Mouse (Mus musculus) CH12.LX (cell line): Measurements from ENCODE around the gene Syt1. TPM values are rescaled to one million over a fixed set of nuclear protein-coding genes. Genes with fewer than 3 reads are reported as not detected.

Source experiments
- DNase-seq: peaks from one replicate; pipeline ENCODE4 v3.0.0-alpha.2; 2013; ENCODE audit errors: extremely low read depth
- H3K27ac ChIP-seq: 2 replicates; pipeline ENCODE4 v1.5.1; 2012; ENCODE audit warnings: low read depth, mild to moderate bottlenecking, control low read depth, moderate library complexity; ENCODE audit not compliant: insufficient read depth
- H3K27me3 ChIP-seq: replicated peaks from 2 replicates; pipeline ENCODE3; 2012; ENCODE audit warnings: inconsistent platforms
- H3K36me3 ChIP-seq, 2 experiments: replicated peaks in 1 of 2; 2 replicates each; pipeline versions ENCODE3 to v1.6.1; 2012; ENCODE audit warnings: inconsistent platforms in 1 of 2, low read length in 1 of 2, mild to moderate bottlenecking in 1 of 2, mixed read lengths in 1 of 2, moderate library complexity in 1 of 2; ENCODE audit not compliant: control insufficient read depth in 1 of 2, insufficient read depth in 1 of 2
- H3K4me1 ChIP-seq, 2 experiments: 2 replicates each; pipeline ENCODE4 v1.6.1; 2012; ENCODE audit warnings: inconsistent platforms in 1 of 2, moderate library complexity in 1 of 2; ENCODE audit not compliant: insufficient read depth in 2 of 2, control insufficient read depth in 1 of 2
- H3K4me2 ChIP-seq: 2 replicates; pipeline ENCODE4 v1.6.1; 2012; ENCODE audit warnings: low read depth, mild to moderate bottlenecking, control low read depth; ENCODE audit not compliant: poor library complexity, insufficient read depth, severe bottlenecking
- H3K4me3 ChIP-seq, 3 experiments: fragments of 150-350 bp in 1 of 3; sonication (generic) in 1 of 3; replicated peaks in 1 of 3; 2 replicates each; pipeline versions ENCODE3 to v1.5.1; 2011 to 2012; ENCODE audit warnings: low read depth in 2 of 3, low read length in 2 of 3, mild to moderate bottlenecking in 2 of 3, moderate library complexity in 2 of 3, control low read depth in 1 of 3, improper control_type of control experiment in 1 of 3, inconsistent platforms in 1 of 3, mixed read lengths in 1 of 3; ENCODE audit not compliant: poor library complexity in 1 of 3
- H3K79me2 ChIP-seq: replicated peaks from 2 replicates; pipeline ENCODE4 v1.6.1; 2012; ENCODE audit warnings: mild to moderate bottlenecking, moderate library complexity; ENCODE audit not compliant: control insufficient read depth, poor library complexity, insufficient read depth, severe bottlenecking; ENCODE audit errors: extremely low read depth
- H3K9ac ChIP-seq: 2 replicates; pipeline ENCODE4 v1.6.1; 2012; ENCODE audit warnings: low read depth, mild to moderate bottlenecking, control low read depth, moderate library complexity; ENCODE audit not compliant: insufficient read depth
- H3K9me3 ChIP-seq: replicated peaks from 2 replicates; pipeline ENCODE3; 2012; ENCODE audit warnings: low read length, inconsistent platforms, mixed read lengths
- BHLHE40 ChIP-seq: IDR thresholded peaks from 2 replicates; pipeline ENCODE4 v1.6.1; 2011; ENCODE audit warnings: mild to moderate bottlenecking, low read depth, low read length, improper control_type of control experiment
- CHD1 ChIP-seq: IDR thresholded peaks from 2 replicates; pipeline ENCODE4 v1.6.1; 2012; ENCODE audit warnings: low read depth, low read length, improper control_type of control experiment, inconsistent platforms
- CTCF ChIP-seq, 2 experiments: IDR thresholded peaks in 1 of 2; conservative IDR thresholded peaks in 1 of 2; 2 replicates each; pipeline ENCODE4 v1.5.1; 2011 to 2012; ENCODE audit warnings: low read depth in 2 of 2, low read length in 2 of 2, improper control_type of control experiment in 1 of 2, inconsistent platforms in 1 of 2, mild to moderate bottlenecking in 1 of 2, moderate library complexity in 1 of 2
- ETS1 ChIP-seq: conservative IDR thresholded peaks from 2 replicates; pipeline ENCODE4 v1.6.1; 2012; ENCODE audit warnings: low read depth, mild to moderate bottlenecking, inconsistent platforms, low read length, improper control_type of control experiment, moderate library complexity
- GABPA ChIP-seq: IDR thresholded peaks from 2 replicates; pipeline ENCODE4 v1.6.1; 2012; ENCODE audit warnings: low read depth, low read length, improper control_type of control experiment, inconsistent platforms; ENCODE audit not compliant: insufficient replicate concordance
- HCFC1 ChIP-seq: IDR thresholded peaks from 2 replicates; pipeline ENCODE4 v1.6.1; 2012; ENCODE audit warnings: low read depth, mild to moderate bottlenecking, inconsistent platforms, low read length, improper control_type of control experiment
- IRF4 ChIP-seq: IDR thresholded peaks from 2 replicates; pipeline ENCODE4 v1.6.1; 2014; ENCODE audit warnings: low read depth, mild to moderate bottlenecking, inconsistent platforms, low read length, improper control_type of control experiment
- JUN ChIP-seq: IDR thresholded peaks from 2 replicates; pipeline ENCODE4 v1.6.1; 2011; ENCODE audit warnings: low read depth, mild to moderate bottlenecking, low read length, improper control_type of control experiment, moderate library complexity; ENCODE audit not compliant: insufficient read depth
- JUND ChIP-seq: conservative IDR thresholded peaks from 2 replicates; pipeline ENCODE4 v1.6.1; 2011; ENCODE audit warnings: low read depth, low read length, improper control_type of control experiment
- KAT2A ChIP-seq: IDR thresholded peaks from 2 replicates; pipeline ENCODE4 v1.6.1; 2012; ENCODE audit warnings: low read length, improper control_type of control experiment, inconsistent platforms; ENCODE audit not compliant: insufficient replicate concordance
- MAFK ChIP-seq: IDR thresholded peaks from 2 replicates; pipeline ENCODE4 v1.6.1; 2011; ENCODE audit warnings: low read length, improper control_type of control experiment; ENCODE audit not compliant: insufficient replicate concordance
- MAX ChIP-seq: IDR thresholded peaks from 2 replicates; pipeline ENCODE4 v1.6.1; 2011; ENCODE audit warnings: low read length, improper control_type of control experiment
- MAZ ChIP-seq: IDR thresholded peaks from 2 replicates; pipeline ENCODE4 v1.6.1; 2012; ENCODE audit warnings: low read depth, mild to moderate bottlenecking, inconsistent platforms, low read length, improper control_type of control experiment, moderate library complexity
- MEF2A ChIP-seq: IDR thresholded peaks from 2 replicates; pipeline ENCODE4 v1.6.1; 2014; ENCODE audit warnings: low read depth, mild to moderate bottlenecking, inconsistent platforms, low read length, improper control_type of control experiment, borderline replicate concordance
- MYC ChIP-seq: IDR thresholded peaks from 2 replicates; pipeline ENCODE4 v1.6.1; 2011; ENCODE audit warnings: low read depth, mild to moderate bottlenecking, improper control_type of control experiment, low read length
- POLR2A ChIP-seq: IDR thresholded peaks from 2 replicates; pipeline ENCODE4 v1.6.1; 2011; ENCODE audit warnings: low read depth, mild to moderate bottlenecking, improper control_type of control experiment, low read length
- RCOR1 ChIP-seq: conservative IDR thresholded peaks from 2 replicates; pipeline ENCODE4 v1.6.1; 2012; ENCODE audit warnings: low read depth, mild to moderate bottlenecking, inconsistent platforms, low read length, improper control_type of control experiment
- SIN3A ChIP-seq: IDR thresholded peaks from 2 replicates; pipeline ENCODE4 v1.6.1; 2012; ENCODE audit warnings: low read length, improper control_type of control experiment, inconsistent platforms
- SMC3 ChIP-seq: IDR thresholded peaks from 2 replicates; pipeline ENCODE4 v1.6.1; 2011; ENCODE audit warnings: low read depth, low read length, improper control_type of control experiment
- TBP ChIP-seq: conservative IDR thresholded peaks from 2 replicates; pipeline ENCODE4 v1.6.1; 2011; ENCODE audit warnings: low read depth, low read length, improper control_type of control experiment
- UBTF ChIP-seq: IDR thresholded peaks from 2 replicates; pipeline ENCODE4 v1.6.1; 2012; ENCODE audit warnings: low read depth, mild to moderate bottlenecking, inconsistent platforms, low read length, improper control_type of control experiment, moderate library complexity
- ZC3H11A ChIP-seq: IDR thresholded peaks from 2 replicates; pipeline ENCODE4 v1.6.1; 2012; ENCODE audit warnings: low read depth, mild to moderate bottlenecking, inconsistent platforms, low read length, improper control_type of control experiment
- ZKSCAN1 ChIP-seq: IDR thresholded peaks from 2 replicates; pipeline ENCODE4 v1.6.1; 2012; ENCODE audit warnings: low read depth, inconsistent platforms, low read length, improper control_type of control experiment, borderline replicate concordance
- ZNF384 ChIP-seq: IDR thresholded peaks from 2 replicates; pipeline ENCODE4 v1.6.1; 2012; ENCODE audit warnings: low read depth, low read length, improper control_type of control experiment, inconsistent platforms
- dilution Hi-C: fragments of 300-500 bp; cut with MboI; formaldehyde crosslinking; loops from 2 replicates; pipeline ENCODE4 v1.14.3; 2020; ENCODE audit warnings: low sequenced_read_pairs; ENCODE audit not compliant: extremely low pct_unique_long_range_greater_than_20kb, extremely low pct_ligation_motif_present
- in situ Hi-C: fragments of 300-500 bp; cut with MboI; formaldehyde crosslinking; loops from 3 replicates; pipeline ENCODE4 v1.14.3; 2019; ENCODE audit warnings: low sequenced_read_pairs, low pct_ligation_motif_present, low pct_unique_long_range_greater_than_20kb, mixed read lengths
- polyA plus RNA-seq: library from polyadenylated mRNA; unstranded; fragments of >175 nt; gene quantifications from 2 replicates; pipeline ENCODE4 v1.2.1, GENCODE M21; 2012; ENCODE audit warnings: low read depth; ENCODE audit not compliant: insufficient read length
- total RNA-seq, 2 experiments: library from RNA; depleted of rRNA; stranded (reverse); fragments of 300-350 nt in 1 of 2; fragments of >200 nt in 1 of 2; gene quantifications; 2 replicates each; pipeline ENCODE4 v1.2.3; 2012 to 2014

Syt1 gene
- total and polyA plus RNA-seq, 3 experiments: not detected

DNA sequence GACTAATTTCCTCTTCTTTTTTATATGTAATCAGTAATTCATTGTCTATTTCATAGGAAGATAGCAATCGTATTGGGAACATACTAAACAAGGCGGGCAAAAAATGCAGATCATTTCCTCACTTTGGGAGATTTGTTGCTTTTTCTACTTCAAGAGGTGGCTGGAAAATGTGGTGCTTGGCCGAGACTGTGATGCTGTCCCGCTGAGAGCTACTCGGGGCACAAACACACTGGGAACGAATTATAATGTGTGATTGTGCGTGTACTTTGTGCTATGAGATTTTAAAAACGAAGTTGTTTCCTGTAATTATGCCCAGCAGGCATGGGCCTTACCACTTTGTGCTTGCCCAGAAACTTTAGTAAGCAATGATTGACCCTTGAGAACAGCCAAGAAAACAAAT is 281.8 kb downstream of the Syt1 start:
- Histone ChIP-seq H3K9ac (no peak overlapping the region), H3K4me3 (no peak overlapping the region), H3K36me3 (no peaks in the 10 kb centered on the region), H3K9me3 (no peaks in the 10 kb centered on the region), H3K79me2 (no peaks in the 10 kb centered on the region), H3K27ac (no peak overlapping the region), H3K4me1 (no peaks in the 10 kb centered on the region), H3K4me2 (no peak overlapping the region), H3K27me3 (no peaks in the 10 kb centered on the region)
- TF ChIP-seq GABPA (no peak), MAZ (no peak), ZKSCAN1 (no peak), MEF2A (no peak), ETS1 (no peak), UBTF (no peak), IRF4 (no peak), MAFK (no peak), POLR2A (no peak), BHLHE40 (no peak), CTCF (conservative IDR thresholded peaks at IDR 0.05 in 1 of 2, IDR thresholded peaks at IDR 0.05 in 1 of 2; ENCODE audit: low read depth in 2 of 2, low read length in 2 of 2) (no peak), ZC3H11A (no peak), SIN3A (no peak), ZNF384 (no peak), MAX (no peak), HCFC1 (no peak), MYC (no peak)
- in situ Hi-C loops: no loop called here
- DNase-seq: no peak
- dilution Hi-C loops: no loop called here

DNA sequence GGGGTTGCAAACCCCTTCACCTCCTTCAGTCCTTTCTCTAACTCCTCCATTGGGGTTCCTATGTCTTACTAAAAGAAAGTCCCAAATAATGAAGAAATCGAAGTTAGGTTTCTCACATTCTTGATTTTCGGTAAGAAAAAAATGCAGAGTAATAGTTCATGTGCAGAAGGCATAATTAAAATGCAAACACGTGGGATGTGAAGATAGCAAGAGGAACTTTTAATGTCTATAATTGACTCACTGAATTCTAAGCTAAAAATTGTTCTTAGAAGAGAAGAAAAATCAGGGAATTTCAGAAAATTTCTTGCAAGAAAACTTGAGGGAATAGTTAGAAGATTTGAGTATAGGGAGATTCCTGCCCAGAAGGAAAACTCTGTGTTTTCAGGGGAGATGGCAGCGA is 284.4 kb downstream of the Syt1 start:
- no peak overlapping the region for H3K27ac ChIP-seq
- no peak for DNase-seq
- TF ChIP-seq SMC3: no peak
- TF ChIP-seq MAX: no peak
- TF ChIP-seq CHD1: no peak
- no peak for TF ChIP-seq SIN3A
- no peak for TF ChIP-seq TBP
- TF ChIP-seq JUN: no peak
- TF ChIP-seq JUND: no peak
- TF ChIP-seq HCFC1: no peak
- TF ChIP-seq POLR2A: no peak
- no peak for TF ChIP-seq KAT2A
- no peak for TF ChIP-seq RCOR1
- no peak for TF ChIP-seq BHLHE40
- no peak for TF ChIP-seq GABPA
- TF ChIP-seq ZKSCAN1: no peak
- no peak for TF ChIP-seq MAZ
- no peak overlapping the region for H3K9ac ChIP-seq
- no peaks in the 10 kb centered on the region for H3K4me1 ChIP-seq
- no peak overlapping the region for H3K4me3 ChIP-seq
- H3K36me3 ChIP-seq: no peaks in the 10 kb centered on the region
- no peaks in the 10 kb centered on the region for H3K9me3 ChIP-seq
- H3K27me3 ChIP-seq: no peaks in the 10 kb centered on the region
- no peak overlapping the region for H3K4me2 ChIP-seq
- no peaks in the 10 kb centered on the region for H3K79me2 ChIP-seq
- dilution Hi-C loops: no loop called here
- in situ Hi-C loops: no loop called here
